Mouse (Mus musculus): ENCODE measurements around the gene C1rb. TPM values are rescaled to one million over a fixed set of nuclear protein-coding genes. Genes with fewer than 3 reads are reported as not detected.

C1rb gene
- polyA plus RNA-seq, 1 experiment from 2014 or later, result not detected

GRCm38 (mm10) chr6:124630763-124631162 lies 60.7 kb downstream of the C1rb start:
- ATAC-seq (replicated peaks; ENCODE audit: low FRiP score, low TSS enrichment, low read depth) (no peak), DNase-seq (ENCODE audit: low spot score) (no peak)
- Histone ChIP-seq H3K27me3 (replicated peaks; ENCODE audit: control insufficient read depth, insufficient read depth, low read length) (no peaks in the 10 kb centered on the region), H3K36me3 (ENCODE audit: control insufficient read depth, insufficient read depth, low read length) (no peaks in the 10 kb centered on the region), H3K4me1 (replicated peaks; ENCODE audit: control insufficient read depth, insufficient read depth, low read length) (no peaks in the 10 kb centered on the region), H3K9ac (ENCODE audit: low read length) (no peak overlapping the region), H3K4me3 (ENCODE audit: low read depth, low read length) (no peak overlapping the region), H3K27ac (ENCODE audit: low read depth) (no peak overlapping the region), H3K9me3 (ENCODE audit: control insufficient read depth, low read length) (no peaks in the 10 kb centered on the region), H3K4me2 (ENCODE audit: low read length) (no peak overlapping the region)
- 89% methylated on average over 4 of the region's 4 CpGs for WGBS

Other genes starting within 250 kb of the C1rb start
- 34.0 and 37.8 TPM in 2 replicates for gene Pex5, start 155.2 kb upstream of the C1rb start, polyA plus RNA-seq (2014; fragmentation: Nextera tagmentation; extraction: Ambion mirVana)
- 4.7 and 5.4 TPM in 2 replicates for gene Clstn3, start 105.5 kb upstream of the C1rb start, polyA plus RNA-seq (2014; fragmentation: Nextera tagmentation; extraction: Ambion mirVana)
- gene C1rl, start 77.2 kb upstream of the C1rb start, polyA plus RNA-seq (2014; fragmentation: Nextera tagmentation; extraction: Ambion mirVana), result 0.92 and 1.1 TPM in 2 replicates
- 1.7 and 1.8 TPM in 2 replicates for gene C1ra, start 57.9 kb upstream of the C1rb start, polyA plus RNA-seq (2014; fragmentation: Nextera tagmentation; extraction: Ambion mirVana)
- gene C1s1, start 27.9 kb upstream of the C1rb start, polyA plus RNA-seq (2014; fragmentation: Nextera tagmentation; extraction: Ambion mirVana), result 1.3 and 1.6 TPM in 2 replicates
- not detected in 2 replicates for gene C1s2, start 65.8 kb downstream of the C1rb start, polyA plus RNA-seq (2014; fragmentation: Nextera tagmentation; extraction: Ambion mirVana)
- gene Lpcat3, start 92.7 kb downstream of the C1rb start, polyA plus RNA-seq (2014; fragmentation: Nextera tagmentation; extraction: Ambion mirVana), result 75.5 and 79.8 TPM in 2 replicates
- gene Emg1, start 141.9 kb downstream of the C1rb start, polyA plus RNA-seq (2014; fragmentation: Nextera tagmentation; extraction: Ambion mirVana), result 248 and 249 TPM in 2 replicates
- gene Phb2, start 142.0 kb downstream of the C1rb start, polyA plus RNA-seq (2014; fragmentation: Nextera tagmentation; extraction: Ambion mirVana), result 414 and 436 TPM in 2 replicates
- gene Ptpn6, start 168.4 kb downstream of the C1rb start, polyA plus RNA-seq (2014; fragmentation: Nextera tagmentation; extraction: Ambion mirVana), result 11.7 and 14.1 TPM in 2 replicates
- gene Grcc10, start 171.1 kb downstream of the C1rb start, polyA plus RNA-seq (2014; fragmentation: Nextera tagmentation; extraction: Ambion mirVana), result 440 and 466 TPM in 2 replicates
- gene Gm45234, start 185.7 kb downstream of the C1rb start, polyA plus RNA-seq (2014; fragmentation: Nextera tagmentation; extraction: Ambion mirVana), result not detected in 2 replicates
- 12.1 TPM in 2 replicates for gene Atn1, start 186.2 kb downstream of the C1rb start, polyA plus RNA-seq (2014; fragmentation: Nextera tagmentation; extraction: Ambion mirVana)
- gene Eno2, start 199.4 kb downstream of the C1rb start, polyA plus RNA-seq (2014; fragmentation: Nextera tagmentation; extraction: Ambion mirVana), result 7.6 and 8.0 TPM in 2 replicates
- gene Lrrc23, start 209.4 kb downstream of the C1rb start, polyA plus RNA-seq (2014; fragmentation: Nextera tagmentation; extraction: Ambion mirVana), result 0.45 and 0.47 TPM in 2 replicates
- 7.3 and 7.4 TPM in 2 replicates for gene Spsb2, start 238.4 kb downstream of the C1rb start, polyA plus RNA-seq (2014; fragmentation: Nextera tagmentation; extraction: Ambion mirVana)
- gene Tpi1, start 244.0 kb downstream of the C1rb start, polyA plus RNA-seq (2014; fragmentation: Nextera tagmentation; extraction: Ambion mirVana), result 1,059 and 1,108 TPM in 2 replicates

Measured in intestine, embryonic 14.5 days (tissue).